Mouse (Mus musculus): Measurements from ENCODE around the gene Sema7a. TPM values are rescaled to one million over a fixed set of nuclear protein-coding genes. Genes with fewer than 3 reads are reported as not detected.
A peak's percentile ranks its signal among the peaks of the same experiment; 100 is the strongest.

Gene Sema7a
- polyA plus RNA-seq, 1 experiment = 7.2 TPM

- H3K27me3 ChIP-seq (replicated peaks) = peaks cover 18% of the 10 kb centered on the region
- H3K36me3 ChIP-seq (replicated peaks; ENCODE audit: low read length) = peaks cover 15% of the 10 kb centered on the region
- H3K4me3 ChIP-seq (replicated peaks) = no peak overlapping the region
- peaks cover 91% of the 10 kb centered on the region for H3K4me1 ChIP-seq
- H3K9me3 ChIP-seq = no peaks in the 10 kb centered on the region
- TF ChIP-seq FLI1 (IDR thresholded peaks at IDR 0.05; ENCODE audit: low read length) (no peak), GATA1 (IDR thresholded peaks at IDR 0.05; ENCODE audit: borderline replicate concordance, low read length) (no peak)
Observed at GRCm38 (mm10) chr9:57937651-57938050, 2.3 kb upstream of the Sema7a start.

DNA sequence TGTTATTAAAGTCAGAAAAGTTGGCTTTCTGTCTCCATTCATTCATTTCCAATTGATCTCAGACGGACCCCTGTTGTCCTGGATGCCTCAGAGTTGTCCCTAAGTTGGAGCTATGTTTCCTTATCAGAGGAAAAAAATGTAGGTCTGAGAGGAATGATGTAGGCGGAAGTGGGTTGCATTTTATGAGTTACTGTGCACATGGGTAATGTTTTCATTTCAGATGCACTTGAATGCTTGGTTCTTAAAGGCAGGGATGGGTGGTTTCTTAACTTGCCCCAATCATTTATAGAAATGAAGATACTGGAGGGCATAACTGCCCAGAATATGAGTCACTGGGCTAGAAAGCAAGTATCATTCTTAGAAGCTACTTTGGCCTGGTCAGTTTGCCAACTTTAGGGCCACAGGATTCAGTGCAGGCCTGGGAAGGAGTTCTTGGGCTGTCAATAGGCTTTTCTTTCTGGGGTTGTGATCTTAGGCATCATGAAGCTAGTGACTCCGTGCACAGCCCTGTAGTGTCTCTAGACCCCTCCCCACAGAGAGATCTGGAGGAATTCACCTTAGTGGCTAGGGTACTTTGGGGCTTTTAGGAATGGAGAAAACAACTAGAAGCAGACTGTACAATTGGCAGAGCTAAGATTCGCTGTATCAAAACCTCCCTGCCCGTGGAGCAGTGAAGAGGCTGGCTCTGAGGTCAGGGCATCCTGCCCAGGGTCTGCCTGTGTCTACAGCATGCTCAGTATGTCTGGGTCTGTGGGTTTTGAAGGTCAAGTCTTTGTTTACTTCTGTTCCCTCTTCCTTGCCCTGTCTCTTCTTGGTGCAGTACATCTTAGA lies 1.5 kb upstream of the Sema7a start:
- peaks cover 23% of the 10 kb centered on the region for H3K27me3 ChIP-seq (replicated peaks)
- H3K4me3 ChIP-seq (replicated peaks) = peak overlapping the region; percentile 96
- H3K9me3 ChIP-seq = no peaks in the 10 kb centered on the region
- TF ChIP-seq GATA1 (IDR thresholded peaks at IDR 0.05; ENCODE audit: borderline replicate concordance, low read length) = no peak
- H3K36me3 ChIP-seq (replicated peaks; ENCODE audit: low read length) = peaks cover 9% of the 10 kb centered on the region
- peaks cover 91% of the 10 kb centered on the region for H3K4me1 ChIP-seq

DNA sequence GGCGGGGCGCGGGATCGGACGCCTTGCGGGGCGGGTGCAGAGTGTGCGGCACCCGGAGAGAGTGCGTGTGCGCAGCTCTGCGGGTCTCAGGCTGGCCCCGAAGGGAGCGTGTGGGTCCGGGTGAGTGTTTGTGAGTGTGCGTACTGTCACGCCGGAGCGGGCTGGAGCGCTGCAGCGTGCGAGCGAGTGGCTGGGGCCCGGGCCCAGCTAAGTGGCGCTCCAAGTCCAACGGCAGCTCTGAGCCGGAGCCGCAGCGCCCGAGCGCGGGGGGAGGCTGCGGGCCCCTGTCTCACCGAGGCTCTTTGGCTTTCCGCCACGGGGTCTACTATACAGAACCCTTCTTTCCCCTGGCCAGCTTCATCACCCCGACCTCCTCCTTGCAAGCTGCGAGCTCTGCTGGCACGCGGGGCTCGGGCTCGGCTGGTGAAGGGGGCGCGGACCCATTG lies 460 bp downstream of the Sema7a start:
- Histone ChIP-seq H3K27me3 (replicated peaks) (peaks cover 26% of the 10 kb centered on the region), H3K4me3 (replicated peaks) (peak overlapping the region; percentile 96), H3K36me3 (replicated peaks; ENCODE audit: low read length) (peaks cover 10% of the 10 kb centered on the region), H3K4me1 (peaks cover 95% of the 10 kb centered on the region), H3K9me3 (no peaks in the 10 kb centered on the region)
- TF ChIP-seq GATA1 (IDR thresholded peaks at IDR 0.05; ENCODE audit: borderline replicate concordance, low read length) (no peak), FLI1 (IDR thresholded peaks at IDR 0.05; ENCODE audit: low read length) (no peak)

DNA sequence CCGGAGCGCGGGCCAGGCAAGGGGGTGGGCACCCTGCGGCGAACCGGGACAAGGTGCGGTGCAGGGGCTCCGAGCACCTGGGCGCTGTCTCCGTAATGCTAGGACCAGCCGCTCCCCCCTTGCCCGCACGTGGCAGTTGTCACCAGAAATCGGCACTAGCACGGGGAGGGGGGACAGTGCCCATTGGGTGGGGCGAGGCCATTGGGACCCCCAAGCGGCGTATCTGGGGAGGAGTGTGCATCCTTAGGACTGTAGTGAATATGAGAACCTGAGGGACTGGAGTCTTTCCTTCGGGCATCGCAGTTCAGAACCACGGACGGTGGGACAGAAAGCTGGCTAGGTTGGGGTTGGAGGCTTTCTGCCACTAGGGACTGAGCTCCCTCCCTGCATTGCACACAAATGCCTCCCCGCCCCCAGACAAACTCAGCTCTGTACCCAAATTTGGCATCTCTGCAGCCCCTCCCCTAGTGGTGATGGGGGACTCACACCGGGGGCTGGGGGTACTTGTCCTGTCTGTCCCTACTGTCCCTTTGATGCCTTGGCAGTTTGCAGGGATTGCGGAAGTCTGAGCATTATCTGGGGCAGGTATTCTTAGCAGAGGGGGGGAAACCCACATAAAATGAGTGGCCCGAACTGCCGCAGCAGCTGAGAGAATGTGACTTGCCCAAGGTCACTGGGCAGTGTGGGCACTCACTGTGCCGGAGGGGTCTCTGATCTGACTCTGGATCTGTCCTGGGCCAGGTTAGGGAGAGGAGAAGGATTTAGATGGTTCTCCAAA lies 1.1 kb downstream of the Sema7a start:
- peaks cover 29% of the 10 kb centered on the region for H3K27me3 ChIP-seq (replicated peaks)

GRCm38 (mm10) chr9:57942039-57942438 lies 2.1 kb downstream of the Sema7a start:
- TF ChIP-seq GATA1 (IDR thresholded peaks at IDR 0.05; ENCODE audit: borderline replicate concordance, low read length) (no peak), FLI1 (IDR thresholded peaks at IDR 0.05; ENCODE audit: low read length) (no peak)
- no peaks in the 10 kb centered on the region for H3K9me3 ChIP-seq
- H3K36me3 ChIP-seq (replicated peaks; ENCODE audit: low read length) = peaks cover 10% of the 10 kb centered on the region
- H3K4me3 ChIP-seq (replicated peaks) = peak overlapping the region; percentile 96
- H3K27me3 ChIP-seq (replicated peaks) = peaks cover 38% of the 10 kb centered on the region
- H3K4me1 ChIP-seq = peaks cover 99% of the 10 kb centered on the region

More for the DNA sequence above, 1.1 kb downstream of the Sema7a start:
- Histone ChIP-seq H3K36me3 (replicated peaks; ENCODE audit: low read length) (peaks cover 11% of the 10 kb centered on the region), H3K4me1 (peaks cover 95% of the 10 kb centered on the region), H3K9me3 (no peaks in the 10 kb centered on the region), H3K4me3 (replicated peaks) (peak overlapping the region; percentile 96)
- TF ChIP-seq FLI1 (IDR thresholded peaks at IDR 0.05; ENCODE audit: low read length) (no peak), GATA1 (IDR thresholded peaks at IDR 0.05; ENCODE audit: borderline replicate concordance, low read length) (no peak)

GRCm38 (mm10) chr9:57943067-57943466 lies 3.2 kb downstream of the Sema7a start:
- H3K36me3 ChIP-seq (replicated peaks; ENCODE audit: low read length) = peaks cover 5% of the 10 kb centered on the region
- no peak for TF ChIP-seq FLI1 (IDR thresholded peaks at IDR 0.05; ENCODE audit: low read length)
- H3K27me3 ChIP-seq (replicated peaks) = peaks cover 44% of the 10 kb centered on the region
- H3K4me3 ChIP-seq (replicated peaks) = no peak overlapping the region
- H3K4me1 ChIP-seq = peaks cover 99% of the 10 kb centered on the region
- no peaks in the 10 kb centered on the region for H3K9me3 ChIP-seq

DNA sequence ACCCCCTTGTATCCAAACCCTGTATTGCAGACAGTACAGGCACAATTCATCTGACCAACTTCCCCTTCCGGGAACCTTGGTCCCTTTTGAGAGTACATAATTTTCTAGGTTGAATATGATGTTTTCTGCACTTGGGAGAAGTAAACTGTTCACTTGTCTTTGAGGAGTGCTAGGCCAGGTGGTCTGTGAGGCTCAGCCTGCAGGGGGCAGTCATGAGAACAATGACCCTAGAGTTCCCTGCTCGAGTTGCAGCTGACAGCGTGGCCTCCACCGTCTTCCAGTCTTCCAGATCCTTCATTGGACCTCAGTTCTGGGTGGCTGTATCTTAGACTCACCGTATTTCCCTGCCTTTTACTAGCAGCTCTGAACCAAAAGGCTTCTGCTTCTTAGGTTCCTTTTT lies 4.7 kb downstream of the Sema7a start:
- peaks cover 51% of the 10 kb centered on the region for H3K27me3 ChIP-seq (replicated peaks)
- TF ChIP-seq FLI1 (IDR thresholded peaks at IDR 0.05; ENCODE audit: low read length) = no peak
- TF ChIP-seq GATA1 (IDR thresholded peaks at IDR 0.05; ENCODE audit: borderline replicate concordance, low read length) = no peak

GRCm38 (mm10) chr9:57945771-57946616 lies 6.1 kb downstream of the Sema7a start:
- peaks cover 49% of the 10 kb centered on the region for H3K27me3 ChIP-seq (replicated peaks)
- H3K4me1 ChIP-seq = peaks cover 100% of the 10 kb centered on the region
- no peak overlapping the region for H3K4me3 ChIP-seq (replicated peaks)
- TF ChIP-seq GATA1 (IDR thresholded peaks at IDR 0.05; ENCODE audit: borderline replicate concordance, low read length) (no peak), FLI1 (IDR thresholded peaks at IDR 0.05; ENCODE audit: low read length) (no peak)
- peaks cover 28% of the 10 kb centered on the region for H3K36me3 ChIP-seq (replicated peaks; ENCODE audit: low read length)
- H3K9me3 ChIP-seq = no peaks in the 10 kb centered on the region

More for the DNA sequence above, 4.7 kb downstream of the Sema7a start:
- Histone ChIP-seq H3K9me3 (no peaks in the 10 kb centered on the region), H3K4me1 (peaks cover 99% of the 10 kb centered on the region), H3K4me3 (replicated peaks) (no peak overlapping the region), H3K36me3 (replicated peaks; ENCODE audit: low read length) (peaks cover 19% of the 10 kb centered on the region)

- Histone ChIP-seq H3K9me3 (no peaks in the 10 kb centered on the region), H3K36me3 (replicated peaks; ENCODE audit: low read length) (peaks cover 33% of the 10 kb centered on the region), H3K4me3 (replicated peaks) (no peak overlapping the region), H3K4me1 (peaks cover 100% of the 10 kb centered on the region), H3K27me3 (replicated peaks) (peaks cover 42% of the 10 kb centered on the region)
- TF ChIP-seq GATA1 (IDR thresholded peaks at IDR 0.05; ENCODE audit: borderline replicate concordance, low read length) (no peak), FLI1 (IDR thresholded peaks at IDR 0.05; ENCODE audit: low read length) (no peak)
Observed at GRCm38 (mm10) chr9:57947381-57948030, 7.6 kb downstream of the Sema7a start.
